Mouse (Mus musculus) MEL (cell line): ENCODE data around the gene Fhit.

ENCODE experiments used
- CHD2 ChIP-seq: IDR thresholded peaks from 2 replicates; pipeline ENCODE4 v1.6.1; 2011; ENCODE audit warnings: low read length, improper control_type of control experiment
- CTCF ChIP-seq, 3 experiments: IDR thresholded peaks in 2 of 3; conservative IDR thresholded peaks in 1 of 3; 2 replicates each; pipeline ENCODE4 v1.5.1; 2011 to 2012; ENCODE audit warnings: low read length in 3 of 3, low read depth in 2 of 3, mild to moderate bottlenecking in 2 of 3, improper control_type of control experiment in 1 of 3, inconsistent platforms in 1 of 3, mixed read lengths in 1 of 3, moderate library complexity in 1 of 3; ENCODE audit not compliant: control insufficient read depth in 1 of 3, insufficient read depth in 1 of 3, poor library complexity in 1 of 3, severe bottlenecking in 1 of 3
- GATA1 ChIP-seq: IDR thresholded peaks from 2 replicates; pipeline ENCODE4 v1.6.1; 2011; ENCODE audit warnings: low read depth, low read length, improper control_type of control experiment
- JUND ChIP-seq: IDR thresholded peaks from 2 replicates; pipeline ENCODE4 v1.6.1; 2011; ENCODE audit warnings: low read depth, mild to moderate bottlenecking, improper control_type of control experiment, low read length
- NELFE ChIP-seq: IDR thresholded peaks from 2 replicates; pipeline ENCODE4 v1.6.1; 2011; ENCODE audit warnings: low read depth, low read length, improper control_type of control experiment
- POLR2A ChIP-seq, 2 experiments: IDR thresholded peaks; 2 replicates each; pipeline ENCODE4 v1.6.1; 2011 to 2012; ENCODE audit warnings: low read length in 2 of 2, mild to moderate bottlenecking in 2 of 2, control low read depth in 1 of 2, improper control_type of control experiment in 1 of 2, low read depth in 1 of 2, moderate library complexity in 1 of 2; ENCODE audit not compliant: control insufficient read depth in 1 of 2, insufficient read depth in 1 of 2, poor library complexity in 1 of 2
- USF1 ChIP-seq: IDR thresholded peaks from 2 replicates; pipeline ENCODE4 v1.6.1; 2014; ENCODE audit warnings: low read depth, mild to moderate bottlenecking, inconsistent platforms, low read length, improper control_type of control experiment, moderate library complexity
- ZKSCAN1 ChIP-seq: IDR thresholded peaks from 2 replicates; pipeline ENCODE4 v1.6.1; 2012; ENCODE audit warnings: low read depth, mild to moderate bottlenecking, inconsistent platforms, low read length, improper control_type of control experiment, moderate library complexity
- ZMIZ1 ChIP-seq: IDR thresholded peaks from 2 replicates; pipeline ENCODE4 v1.6.1; 2012; ENCODE audit warnings: low read depth, mild to moderate bottlenecking, inconsistent platforms, low read length, improper control_type of control experiment, moderate library complexity

- TF ChIP-seq ZMIZ1, result no peak
- no peak for TF ChIP-seq USF1
- no peak for TF ChIP-seq CTCF (IDR thresholded peaks at IDR 0.05 in 2 of 3, conservative IDR thresholded peaks at IDR 0.05 in 1 of 3; ENCODE audit: control insufficient read depth in 1 of 3, insufficient read depth in 1 of 3, low read depth in 2 of 3, low read length in 3 of 3, poor library complexity in 1 of 3, severe bottlenecking in 1 of 3)
- TF ChIP-seq POLR2A (IDR thresholded peaks at IDR 0.05; ENCODE audit: control insufficient read depth in 1 of 2, insufficient read depth in 1 of 2, low read depth in 1 of 2, low read length in 2 of 2, poor library complexity in 1 of 2), result no peak
- no peak for TF ChIP-seq CHD2
- TF ChIP-seq ZKSCAN1, result no peak
- no peak for TF ChIP-seq NELFE
- no peak for TF ChIP-seq JUND
- TF ChIP-seq GATA1, result no peak
Measured at GRCm38 (mm10) chr14:11063594-11063993, 98.2 kb downstream of the Fhit start.
